Mouse (Mus musculus): ENCODE measurements around the gene Gm20388.

The Gm20388 gene

GRCm38 (mm10) chr8:122334791-122335490 is 2424.3 kb downstream of the Gm20388 start:
- no peak for DNase-seq (ENCODE audit: extremely low spot score, low read depth, low spot score)

DNA sequence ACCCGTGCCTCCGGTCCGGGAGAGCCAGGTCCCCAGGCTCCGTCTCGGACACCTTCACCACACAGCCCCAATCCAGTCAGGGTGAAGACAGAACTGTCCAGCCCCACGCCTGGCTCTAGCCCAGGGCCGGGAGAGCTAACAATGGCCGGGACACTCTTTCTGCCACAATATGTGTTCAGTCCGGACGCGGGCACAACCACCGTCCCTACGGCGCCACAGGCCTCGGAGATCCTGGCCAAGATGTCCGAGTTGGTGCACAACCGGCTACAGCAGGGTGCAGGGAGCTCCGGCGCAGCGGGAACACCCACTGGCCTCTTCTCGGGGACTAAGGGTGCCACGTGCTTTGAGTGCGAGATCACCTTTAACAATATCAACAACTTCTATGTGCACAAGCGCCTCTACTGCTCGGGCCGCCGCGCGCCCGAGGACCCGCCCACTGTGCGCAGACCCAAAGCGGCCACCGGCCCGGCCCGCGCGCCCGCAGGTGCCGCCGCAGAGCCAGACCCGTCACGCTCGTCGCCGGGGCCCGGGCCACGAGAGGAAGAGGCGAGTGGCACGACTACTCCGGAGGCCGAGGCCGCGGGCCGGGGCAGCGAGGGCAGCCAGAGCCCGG is 2425.1 kb downstream of the Gm20388 start:
- DNase-seq (ENCODE audit: extremely low spot score, low read depth, low spot score): no peak

- no peak for DNase-seq (ENCODE audit: extremely low spot score, low read depth, low spot score)
Observed at GRCm38 (mm10) chr8:122336251-122336910, 2425.7 kb downstream of the Gm20388 start.

DNA sequence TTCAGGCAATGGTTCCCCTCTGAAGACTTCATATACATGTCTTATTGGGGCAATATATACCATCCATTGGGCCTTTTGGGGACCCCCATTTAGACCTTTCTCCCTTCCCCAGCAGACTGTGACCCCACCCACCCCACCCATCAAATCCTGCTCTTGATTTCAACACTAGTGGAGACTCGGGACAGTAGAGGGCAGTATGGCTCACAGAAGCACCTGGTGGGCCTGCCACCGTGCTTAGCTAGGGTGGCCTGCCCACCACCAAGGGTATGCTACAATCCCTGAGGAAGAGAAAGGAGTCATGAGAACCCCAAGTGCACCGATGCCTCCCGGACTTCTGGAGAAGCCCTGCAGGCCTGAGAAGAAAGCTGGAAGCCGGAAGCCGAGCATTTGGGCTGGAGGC is 2428.2 kb downstream of the Gm20388 start:
- no peak for DNase-seq (ENCODE audit: extremely low spot score, low read depth, low spot score)

- DNase-seq (ENCODE audit: extremely low spot score, low read depth, low spot score): no peak
Observed at GRCm38 (mm10) chr8:122340761-122341160, 2430.1 kb downstream of the Gm20388 start.

DNA sequence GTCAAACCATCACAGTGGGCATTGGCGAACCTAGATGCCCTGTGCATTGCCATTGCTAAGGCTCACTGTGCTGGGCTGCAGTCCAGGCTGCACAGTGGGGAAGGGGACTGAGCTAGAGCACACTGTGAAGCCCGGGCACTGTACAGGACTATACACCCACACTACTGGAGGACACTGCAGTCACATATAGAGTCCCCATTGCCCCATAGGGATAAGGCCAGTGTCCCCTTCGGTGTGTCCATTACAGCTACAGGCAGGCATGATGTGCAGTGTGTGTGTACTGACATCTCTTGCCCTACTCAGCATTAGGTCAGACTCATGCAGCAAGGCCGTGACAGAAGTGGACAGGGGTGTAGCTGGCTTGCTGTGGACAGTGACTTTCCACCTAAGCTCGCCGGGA is 2431.1 kb downstream of the Gm20388 start:
- DNase-seq (ENCODE audit: extremely low spot score, low read depth, low spot score): no peak

GRCm38 (mm10) chr8:122342362-122342761 is 2431.7 kb downstream of the Gm20388 start:
- no peak for DNase-seq (ENCODE audit: extremely low spot score, low read depth, low spot score)

GRCm38 (mm10) chr8:122342806-122343209 is 2432.2 kb downstream of the Gm20388 start:
- no peak for DNase-seq (ENCODE audit: extremely low spot score, low read depth, low spot score)

DNA sequence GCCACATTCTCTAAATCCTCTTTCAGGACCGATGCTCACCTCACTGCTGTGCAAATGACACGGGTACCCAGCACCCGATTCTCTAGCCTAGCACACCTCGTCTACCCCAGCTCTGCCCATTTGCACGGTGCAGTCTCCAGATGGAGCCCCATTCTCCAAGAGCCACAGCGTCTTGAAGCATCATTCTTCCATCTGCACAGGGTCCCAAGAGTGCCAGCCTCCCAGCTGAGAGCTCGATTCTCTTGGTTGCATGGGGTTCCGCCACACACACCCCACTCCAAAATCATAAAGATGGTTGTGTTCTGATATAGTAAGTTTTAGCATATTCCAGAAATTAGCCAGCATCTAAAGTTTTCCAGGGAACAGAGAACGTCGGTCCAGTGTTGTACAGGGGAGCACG is 2432.7 kb downstream of the Gm20388 start:
- DNase-seq (ENCODE audit: extremely low spot score, low read depth, low spot score): no peak

DNA sequence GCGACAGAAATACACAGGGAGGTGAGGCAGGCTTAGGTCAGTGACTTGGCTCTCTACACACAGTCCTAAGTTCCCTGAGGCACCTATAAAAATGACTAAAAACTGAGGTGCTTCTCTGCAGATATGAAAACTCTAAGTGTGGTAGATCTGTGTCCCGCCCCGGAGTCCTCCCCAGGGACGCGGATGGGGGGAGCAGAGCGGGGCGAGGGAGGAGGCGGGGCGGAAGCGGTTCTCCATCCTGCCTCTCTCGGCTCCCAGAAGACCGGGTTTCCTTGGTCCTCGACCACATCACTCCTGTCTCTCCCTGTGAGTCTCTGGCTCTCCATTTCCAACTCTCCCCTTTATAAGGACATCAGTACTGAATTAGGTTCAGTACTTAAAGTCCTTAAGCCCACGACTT is 2433.1 kb downstream of the Gm20388 start:
- DNase-seq (ENCODE audit: extremely low spot score, low read depth, low spot score): no peak

GRCm38 (mm10) chr8:122344219-122344618 is 2433.6 kb downstream of the Gm20388 start:
- DNase-seq (ENCODE audit: extremely low spot score, low read depth, low spot score): no peak

GRCm38 (mm10) chr8:122345181-122346095 is 2434.8 kb downstream of the Gm20388 start:
- DNase-seq (ENCODE audit: extremely low spot score, low read depth, low spot score): no peak

DNA sequence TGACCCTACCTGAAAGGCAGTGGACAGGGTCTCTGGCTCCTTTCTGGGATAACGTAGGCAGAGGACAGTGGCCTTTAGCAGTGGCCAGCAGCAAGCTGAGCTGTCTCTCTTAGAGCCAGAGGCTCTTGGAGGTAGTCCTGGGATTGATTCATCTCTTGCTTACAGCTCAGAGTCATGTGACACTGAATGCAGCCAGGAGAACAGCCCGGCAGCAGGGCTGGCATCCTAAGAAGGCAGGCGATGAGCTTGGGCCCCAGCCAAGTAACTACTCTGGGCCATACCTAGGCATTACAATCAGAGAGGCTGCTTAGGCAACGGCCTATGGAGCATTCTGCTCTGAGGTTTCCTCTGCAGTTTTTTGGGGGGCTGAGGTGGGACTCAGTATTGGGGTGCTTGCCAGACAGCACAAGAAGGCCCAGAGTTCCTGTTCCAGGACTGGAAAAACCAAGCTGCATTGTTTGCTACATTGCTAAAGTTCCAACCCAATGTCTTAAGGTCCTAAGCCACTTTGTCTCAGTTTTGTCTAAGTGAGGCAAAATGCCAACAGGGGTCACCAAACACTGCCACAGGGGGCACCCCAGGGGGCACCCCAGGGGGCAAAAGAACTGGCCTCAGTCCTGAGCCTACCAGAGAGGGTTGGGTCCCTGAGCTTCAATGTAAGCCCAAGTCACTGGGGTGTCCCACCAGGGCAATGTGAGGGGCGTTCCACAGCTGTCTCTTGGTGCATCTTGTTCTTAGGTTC is 2437.3 kb downstream of the Gm20388 start:
- no peak for DNase-seq (ENCODE audit: extremely low spot score, low read depth, low spot score)

GRCm38 (mm10) chr8:122349357-122350297 is 2439.0 kb downstream of the Gm20388 start:
- no peak for DNase-seq (ENCODE audit: extremely low spot score, low read depth, low spot score)

GRCm38 (mm10) chr8:122350309-122351089 is 2439.9 kb downstream of the Gm20388 start:
- DNase-seq (ENCODE audit: extremely low spot score, low read depth, low spot score): no peak

GRCm38 (mm10) chr8:122354157-122354556 is 2443.5 kb downstream of the Gm20388 start:
- no peak for DNase-seq (ENCODE audit: extremely low spot score, low read depth, low spot score)

GRCm38 (mm10) chr8:122355642-122356606 is 2445.3 kb downstream of the Gm20388 start:
- DNase-seq (ENCODE audit: extremely low spot score, low read depth, low spot score): no peak
